Mouse (Mus musculus) stomach, embryonic 16.5 days (tissue): ENCODE measurements around the gene Gfy. TPM values are rescaled to one million over a fixed set of nuclear protein-coding genes. Genes with fewer than 3 reads are reported as not detected.

ENCODE experiments used
- ATAC-seq: fragments of 200-750 bp; cut with Nextera tagmentation; 2 replicates; pipeline ENCODE4 v1.8.0; 2017; ENCODE audit warnings: moderate number of reproducible peaks, moderate TSS enrichment; ENCODE audit not compliant: insufficient read depth, low FRiP score
- H3K27ac ChIP-seq: fragments of 300-500 bp; sonication (generic); 2 replicates; pipeline ENCODE4 v1.5.1; 2014; ENCODE audit warnings: low read length
- H3K27me3 ChIP-seq: fragments of 300-500 bp; sonication (generic); 2 replicates; pipeline ENCODE4 v1.6.1; 2014; ENCODE audit warnings: low read length, control low read depth, mixed read lengths; ENCODE audit not compliant: control insufficient read depth, insufficient read depth
- H3K36me3 ChIP-seq: fragments of 300-500 bp; sonication (generic); 2 replicates; pipeline ENCODE4 v1.6.1; 2014; ENCODE audit warnings: low read length; ENCODE audit not compliant: control insufficient read depth, insufficient read depth
- H3K4me1 ChIP-seq: fragments of 300-500 bp; sonication (generic); 2 replicates; pipeline ENCODE4 v1.6.1; 2014; ENCODE audit warnings: low read length, control low read depth, mixed read lengths; ENCODE audit not compliant: control insufficient read depth, insufficient read depth
- H3K4me2 ChIP-seq: fragments of 300-500 bp; sonication (generic); 2 replicates; pipeline ENCODE4 v1.6.1; 2014; ENCODE audit warnings: low read depth, low read length, mixed read lengths
- H3K4me3 ChIP-seq: fragments of 300-500 bp; sonication (generic); replicated peaks from 2 replicates; pipeline ENCODE4 v1.5.1; 2014; ENCODE audit warnings: mild to moderate bottlenecking, low read length
- H3K9ac ChIP-seq: fragments of 300-500 bp; sonication (generic); 2 replicates; pipeline ENCODE4 v1.6.1; 2014; ENCODE audit warnings: low read length
- H3K9me3 ChIP-seq: fragments of 300-500 bp; sonication (generic); replicated peaks from 2 replicates; pipeline ENCODE4 v1.6.1; 2016; ENCODE audit warnings: low read length, control low read depth; ENCODE audit not compliant: control insufficient read depth
- WGBS: fragments of 180-500 bp; shearing (Covaris S2); extraction: QIAGEN DNeasy Blood & Tissue Kit; methylation state at CpG from one replicate; pipeline ENCODE4 v1.1.7; 2014; 5-methylcytosine and 5-hydroxymethylcytosine counted together
- polyA plus RNA-seq: library from polyadenylated mRNA; unstranded; fragments of >200 nt; fragmentation: Nextera tagmentation; extraction: Ambion mirVana; gene quantifications from 2 replicates; pipeline ENCODE4 v1.2.1, GENCODE M21; 2015

Gene Gfy
- polyA plus RNA-seq, 1 experiment from 2014 or later: not detected

DNA sequence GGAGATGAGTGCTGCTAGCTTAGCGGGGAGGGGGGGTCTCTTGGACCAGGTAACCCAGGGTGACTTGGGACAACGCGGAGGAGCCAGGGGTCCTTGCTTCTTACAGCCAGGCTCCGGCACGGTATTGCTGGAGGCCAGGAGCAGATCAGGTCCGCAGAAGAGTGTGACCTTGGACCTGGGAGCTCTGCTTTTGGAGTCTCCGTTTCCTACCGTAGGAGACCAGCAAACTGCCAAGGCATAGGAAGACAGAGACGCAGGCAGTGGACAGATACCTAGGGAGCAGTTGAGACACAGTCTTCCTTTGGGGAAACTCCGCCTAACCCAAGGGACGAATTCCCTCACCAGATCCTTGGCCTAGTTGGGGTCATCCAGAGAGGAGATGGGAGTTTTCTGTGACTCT is 13.7 kb downstream of the Gfy start:
- Histone ChIP-seq H3K9ac (no peak overlapping the region), H3K36me3 (no peaks in the 10 kb centered on the region), H3K4me3 (no peak overlapping the region), H3K27ac (no peak overlapping the region), H3K27me3 (peaks cover 74% of the 10 kb centered on the region), H3K4me1 (peaks cover 3% of the 10 kb centered on the region; the same call in 1 of the 2 replicates), H3K9me3 (peaks cover 19% of the 10 kb centered on the region), H3K4me2 (no peak overlapping the region)
- ATAC-seq: no peak
- WGBS: 48% methylated on average over 11 of the region's 11 CpGs

DNA sequence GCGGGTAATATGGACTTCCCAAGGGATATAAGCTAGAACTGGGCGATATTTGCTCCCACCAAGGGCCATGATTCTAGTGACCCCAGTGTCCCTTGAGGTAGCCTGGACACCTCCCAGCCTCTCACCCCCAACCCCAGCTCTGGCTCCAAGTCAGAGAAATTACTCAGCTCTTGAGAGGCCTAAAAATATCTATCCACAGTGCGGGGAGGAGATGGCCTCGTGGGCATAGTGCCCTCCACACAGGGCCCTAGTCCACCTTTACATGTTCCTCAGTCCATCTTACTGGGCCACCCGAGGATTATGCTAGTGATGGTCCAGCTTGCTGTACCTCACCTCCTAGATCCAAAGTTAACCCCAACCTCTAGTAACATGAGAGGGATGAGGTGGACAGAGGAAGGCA is 14.5 kb downstream of the Gfy start:
- 67% methylated on average over 5 of the region's 5 CpGs for WGBS
- Histone ChIP-seq H3K9me3 (peaks cover 13% of the 10 kb centered on the region), H3K4me2 (no peak overlapping the region), H3K4me1 (peaks cover 3% of the 10 kb centered on the region; the same call in 1 of the 2 replicates), H3K36me3 (no peaks in the 10 kb centered on the region), H3K9ac (no peak overlapping the region), H3K27me3 (peaks cover 68% of the 10 kb centered on the region), H3K27ac (no peak overlapping the region), H3K4me3 (no peak overlapping the region)
- no peak for ATAC-seq

DNA sequence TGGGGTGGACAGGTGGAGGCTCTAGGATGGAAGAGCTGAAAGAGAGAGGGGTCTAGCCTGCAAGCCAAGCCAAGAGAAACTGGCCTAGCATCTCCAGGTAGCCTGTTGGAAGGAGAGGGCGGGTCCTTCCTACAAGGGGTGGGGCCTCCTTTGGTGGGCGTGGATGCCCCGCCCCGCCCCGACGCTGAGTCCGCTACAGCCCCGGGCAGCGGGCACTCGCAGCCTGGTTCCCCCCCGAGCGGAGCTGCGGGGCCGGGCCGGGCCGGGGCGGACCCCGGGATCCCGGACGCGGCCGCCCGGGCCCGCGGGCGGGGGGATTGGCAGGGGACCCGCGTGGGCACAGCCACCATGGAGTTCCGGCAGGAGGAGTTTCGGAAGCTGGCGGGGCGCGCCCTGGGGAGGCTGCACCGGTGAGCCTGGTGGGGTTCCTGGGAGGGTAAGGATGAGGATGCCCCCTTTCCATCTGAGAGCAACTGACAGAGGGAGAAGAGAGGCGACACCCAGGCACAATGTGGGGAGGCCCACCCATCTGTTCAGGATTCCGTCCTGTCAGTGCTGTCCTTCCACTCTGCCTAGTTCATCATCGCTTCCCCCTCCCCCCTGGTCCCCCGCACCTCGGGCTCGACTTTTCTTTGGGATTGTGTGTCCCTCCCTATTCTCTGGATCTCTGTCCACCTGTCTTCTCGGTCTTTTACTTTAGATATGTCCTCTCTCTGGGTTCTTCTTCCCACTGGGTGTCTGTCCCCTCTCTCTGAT is 15.5 kb downstream of the Gfy start, which contains the start of gene Slc17a7:
Gene Slc17a7, plus strand, starts transcription at position 215 of the 756 bp plus-strand sequence.
- ATAC-seq: no peak; the same call in 1 of the 2 replicates

DNA sequence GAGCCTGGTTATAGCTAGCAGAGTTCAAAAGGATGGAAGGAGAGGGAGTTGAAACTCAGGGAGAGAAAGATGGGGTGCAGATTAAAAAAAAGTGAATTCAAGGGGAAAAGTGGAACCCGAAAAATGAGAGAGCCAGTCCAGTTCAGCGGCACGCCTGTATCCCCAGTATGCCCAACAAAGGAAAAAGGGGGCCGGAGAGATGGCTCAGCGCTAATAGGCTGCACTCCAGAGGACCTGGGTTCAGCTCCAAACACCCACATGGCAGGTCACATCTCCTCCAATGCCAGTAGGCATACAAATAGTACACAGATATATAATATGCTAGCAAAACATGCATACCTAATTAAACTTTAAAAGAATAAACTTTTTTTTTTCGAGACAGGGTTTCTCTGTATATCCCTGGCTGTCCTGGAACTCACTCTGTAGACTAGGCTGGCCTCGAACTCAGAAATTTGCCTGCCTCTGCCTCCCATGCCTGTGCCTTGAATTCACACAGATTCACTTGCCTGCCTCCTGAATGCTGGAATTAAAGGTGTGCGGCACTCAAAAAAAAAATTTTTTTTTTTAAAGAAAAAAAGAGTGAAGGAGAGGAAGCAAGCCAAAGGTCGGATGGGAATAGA is 16.3 kb downstream of the Gfy start:
- no peak overlapping the region for H3K4me2 ChIP-seq
- H3K9me3 ChIP-seq: no peaks in the 10 kb centered on the region
- no peak overlapping the region for H3K27ac ChIP-seq
- H3K4me1 ChIP-seq: peaks cover 3% of the 10 kb centered on the region; the same call in 1 of the 2 replicates
- peaks cover 51% of the 10 kb centered on the region for H3K27me3 ChIP-seq
- H3K4me3 ChIP-seq: no peak overlapping the region; the same call in 1 of the 2 replicates
- no peak for ATAC-seq
- H3K36me3 ChIP-seq: no peaks in the 10 kb centered on the region
- H3K9ac ChIP-seq: no peak overlapping the region
- 76% methylated on average over 9 of the region's 9 CpGs for WGBS

More for the DNA sequence above, 15.5 kb downstream of the Gfy start, which contains the start of gene Slc17a7:
- H3K9me3 ChIP-seq: peaks cover 4% of the 10 kb centered on the region; the same call in 1 of the 2 replicates
- peaks cover 59% of the 10 kb centered on the region for H3K27me3 ChIP-seq
- 2% methylated on average over 40 of the region's 41 CpGs for WGBS
- no peak within 1 kb of the TSS for H3K27ac ChIP-seq
- peak within 1 kb of the TSS; percentile 72 for H3K9ac ChIP-seq
- H3K4me2 ChIP-seq: peak within 1 kb of the TSS; percentile 76
- peak within 1 kb of the TSS; percentile 50 for H3K4me3 ChIP-seq
- H3K36me3 ChIP-seq: no peaks in the 10 kb centered on the region
- peaks cover 3% of the 10 kb centered on the region; the same call in 1 of the 2 replicates for H3K4me1 ChIP-seq

DNA sequence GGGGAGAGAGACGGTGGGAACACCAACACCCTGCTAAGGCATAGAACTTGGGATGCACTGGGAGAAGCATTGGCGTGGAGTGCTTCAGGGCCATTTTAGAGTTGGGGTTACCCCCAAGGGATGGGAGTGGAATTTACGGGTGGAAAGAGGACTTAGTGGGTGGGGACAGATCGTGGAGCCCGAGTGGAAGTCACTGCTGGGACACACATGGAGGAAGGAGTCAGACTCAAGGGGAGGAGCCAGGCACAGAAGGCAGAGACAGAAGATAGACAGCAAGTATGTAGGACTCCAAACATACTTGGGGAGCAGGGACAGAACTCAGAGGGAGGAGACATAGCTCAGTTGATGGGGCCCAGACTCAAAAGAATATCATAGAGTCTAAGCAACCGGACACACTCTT is 16.8 kb downstream of the Gfy start:
- WGBS: 24% methylated on average over 6 of the region's 6 CpGs

DNA sequence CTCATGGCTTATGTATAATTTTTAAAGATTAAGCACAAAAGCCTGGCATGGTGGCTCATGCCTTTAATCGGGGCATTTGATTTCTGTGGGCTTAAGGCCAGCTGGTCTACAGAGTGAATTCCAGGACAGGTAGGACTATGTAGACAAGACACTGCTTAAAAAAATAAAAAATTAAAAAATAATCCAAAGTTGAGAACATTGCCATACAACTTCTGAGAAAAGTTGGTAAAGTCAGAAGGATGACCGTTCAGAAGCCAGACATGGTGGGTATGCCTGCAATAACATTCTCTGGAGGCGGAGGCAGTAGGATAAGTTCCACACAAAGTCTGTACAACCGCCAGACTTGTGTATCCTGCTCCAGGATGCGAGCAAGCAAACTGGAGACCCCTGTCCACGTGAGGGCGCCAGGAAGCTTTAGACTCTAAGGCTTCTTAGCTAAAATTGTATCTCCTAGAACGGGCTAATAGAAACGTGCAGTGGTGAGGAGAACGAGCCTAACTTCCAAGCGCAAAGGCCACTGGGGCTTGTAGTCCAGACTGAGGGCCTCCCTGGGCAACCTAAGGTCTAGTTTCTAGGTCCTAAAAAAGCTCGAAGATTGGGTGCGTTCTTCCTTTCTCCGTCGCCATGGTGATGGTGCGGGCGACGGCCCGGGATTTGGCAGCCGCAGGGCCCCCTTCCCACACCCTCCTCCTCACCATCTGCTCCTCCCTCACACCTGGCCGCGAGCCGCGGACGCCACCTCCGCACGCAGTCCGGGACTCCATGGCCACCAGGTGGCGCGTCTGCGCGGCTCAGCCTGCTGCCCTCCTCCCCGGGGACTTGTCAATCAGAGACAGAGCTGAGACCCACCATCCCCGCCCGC is 17.5 kb downstream of the Gfy start:
- Histone ChIP-seq H3K4me2 (peak overlapping the region; percentile 68), H3K27ac (peak overlapping the region; percentile 23; the same call in 1 of the 2 replicates), H3K4me1 (peaks cover 3% of the 10 kb centered on the region; the same call in 1 of the 2 replicates), H3K36me3 (no peaks in the 10 kb centered on the region), H3K9me3 (no peaks in the 10 kb centered on the region), H3K27me3 (peaks cover 40% of the 10 kb centered on the region), H3K9ac (peak overlapping the region; percentile 57), H3K4me3 (peak overlapping the region; percentile 46)
- WGBS: 4% methylated on average over 35 of the region's 35 CpGs
- peak; percentile 88 for ATAC-seq

More for the DNA sequence above, 16.8 kb downstream of the Gfy start:
- no peak for ATAC-seq
- Histone ChIP-seq H3K4me3 (peak overlapping the region; percentile 46), H3K36me3 (no peaks in the 10 kb centered on the region), H3K4me1 (peaks cover 3% of the 10 kb centered on the region; the same call in 1 of the 2 replicates), H3K27ac (no peak overlapping the region), H3K4me2 (peak overlapping the region; percentile 68), H3K27me3 (peaks cover 46% of the 10 kb centered on the region), H3K9me3 (no peaks in the 10 kb centered on the region), H3K9ac (peak overlapping the region; percentile 57)

DNA sequence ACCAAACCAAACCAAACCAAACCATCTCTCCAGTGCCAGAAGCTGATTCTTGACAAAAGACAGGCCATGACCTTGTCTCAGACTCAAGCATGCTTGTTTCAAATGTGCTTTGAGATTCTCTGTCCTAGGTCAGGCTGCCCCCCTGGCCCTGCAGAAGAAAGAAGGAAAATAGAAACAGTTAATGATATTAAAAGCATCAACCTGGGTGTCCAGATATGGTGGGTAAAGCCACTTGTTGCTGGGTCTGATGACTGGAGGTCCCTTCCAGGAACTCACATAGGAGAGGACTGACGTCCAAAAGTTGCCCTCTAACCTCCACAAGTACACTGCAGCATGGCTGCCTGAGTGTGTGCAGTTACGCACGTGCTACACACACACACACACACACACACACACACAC is 18.5 kb downstream of the Gfy start:
- Histone ChIP-seq H3K4me1 (peaks cover 3% of the 10 kb centered on the region; the same call in 1 of the 2 replicates), H3K9me3 (no peaks in the 10 kb centered on the region), H3K9ac (no peak overlapping the region), H3K27me3 (peaks cover 32% of the 10 kb centered on the region), H3K36me3 (no peaks in the 10 kb centered on the region), H3K27ac (no peak overlapping the region), H3K4me3 (no peak overlapping the region), H3K4me2 (no peak overlapping the region)
- no peak for ATAC-seq
- 91% methylated on average over 3 of the region's 3 CpGs for WGBS

DNA sequence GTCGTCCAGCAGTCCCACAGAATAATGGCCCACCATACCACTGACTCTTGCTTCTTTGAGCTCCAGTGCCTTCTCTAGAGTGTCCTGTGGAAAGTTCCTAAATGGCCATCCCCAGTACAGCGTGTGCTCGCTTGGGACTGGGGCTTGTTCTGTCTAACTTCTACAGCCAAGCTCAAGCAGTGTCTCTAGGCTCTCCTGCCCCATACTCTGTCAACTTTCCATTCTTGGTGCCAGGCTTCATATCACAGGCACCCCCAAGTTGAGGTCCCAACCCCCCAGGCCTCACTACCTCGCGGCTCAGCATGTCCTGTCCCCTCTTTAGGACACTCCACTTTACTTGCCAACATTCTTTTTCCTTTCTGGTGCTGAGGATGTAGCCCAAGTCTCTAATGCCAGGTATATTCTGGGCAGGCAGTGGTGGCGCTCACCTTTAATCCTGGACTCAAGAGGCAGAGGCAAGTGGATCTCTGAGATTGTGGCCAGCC is 19.0 kb downstream of the Gfy start:
- peaks cover 3% of the 10 kb centered on the region for H3K4me1 ChIP-seq
- 95% methylated on average over 6 of the region's 6 CpGs for WGBS
- no peaks in the 10 kb centered on the region for H3K9me3 ChIP-seq
- H3K4me3 ChIP-seq: no peak overlapping the region
- H3K27me3 ChIP-seq: peaks cover 27% of the 10 kb centered on the region
- ATAC-seq: no peak
- H3K4me2 ChIP-seq: no peak overlapping the region
- H3K9ac ChIP-seq: no peak overlapping the region
- H3K27ac ChIP-seq: no peak overlapping the region
- H3K36me3 ChIP-seq: no peaks in the 10 kb centered on the region
